Mouse (Mus musculus) ovary, postnatal 14 days (tissue): ENCODE results near the gene Dmap1.

Experiments
- DNase-seq: peaks from one replicate; pipeline ENCODE4 v3.0.0; 2022; ENCODE audit warnings: low spot score

Gene Dmap1

DNA sequence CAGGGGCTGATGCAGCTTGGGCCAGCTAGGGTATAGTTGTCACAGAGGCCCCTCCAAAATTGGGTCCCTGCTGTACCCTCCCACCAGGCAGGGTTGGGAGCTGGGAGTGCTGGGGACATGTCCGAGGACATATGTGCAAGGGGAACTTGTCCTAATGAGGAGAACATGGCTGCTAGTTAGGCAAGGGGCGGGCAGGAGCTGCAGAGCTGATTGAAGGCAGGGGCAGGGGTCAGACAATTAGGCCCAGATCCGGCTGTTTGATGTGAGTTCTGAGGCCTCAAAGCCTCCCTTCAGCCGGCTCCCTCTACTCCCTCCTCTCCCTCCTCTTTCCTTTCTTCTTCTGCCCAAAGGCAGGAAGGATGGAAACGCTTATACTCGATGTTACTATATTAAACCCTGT, 25.1 kb downstream of the Dmap1 start:
- DNase-seq = no peak

DNA sequence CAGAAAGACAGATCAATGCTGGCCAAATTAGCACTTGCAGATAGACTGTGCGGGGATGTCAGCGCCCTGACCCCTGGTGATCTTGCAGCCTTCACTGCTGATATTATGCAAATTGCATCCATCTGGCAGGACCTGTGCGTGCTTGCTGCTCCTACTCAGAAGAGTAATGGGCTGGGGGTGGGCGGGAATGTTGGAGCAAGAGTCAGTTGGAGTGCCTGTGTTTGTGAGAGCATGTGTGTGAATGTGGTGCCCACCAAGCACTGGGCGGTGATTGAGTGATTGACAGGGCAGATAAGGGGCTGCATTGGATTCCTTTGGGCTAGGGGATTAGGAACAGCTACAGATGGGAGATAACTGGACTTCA, 26.6 kb downstream of the Dmap1 start:
- no peak for DNase-seq

DNA sequence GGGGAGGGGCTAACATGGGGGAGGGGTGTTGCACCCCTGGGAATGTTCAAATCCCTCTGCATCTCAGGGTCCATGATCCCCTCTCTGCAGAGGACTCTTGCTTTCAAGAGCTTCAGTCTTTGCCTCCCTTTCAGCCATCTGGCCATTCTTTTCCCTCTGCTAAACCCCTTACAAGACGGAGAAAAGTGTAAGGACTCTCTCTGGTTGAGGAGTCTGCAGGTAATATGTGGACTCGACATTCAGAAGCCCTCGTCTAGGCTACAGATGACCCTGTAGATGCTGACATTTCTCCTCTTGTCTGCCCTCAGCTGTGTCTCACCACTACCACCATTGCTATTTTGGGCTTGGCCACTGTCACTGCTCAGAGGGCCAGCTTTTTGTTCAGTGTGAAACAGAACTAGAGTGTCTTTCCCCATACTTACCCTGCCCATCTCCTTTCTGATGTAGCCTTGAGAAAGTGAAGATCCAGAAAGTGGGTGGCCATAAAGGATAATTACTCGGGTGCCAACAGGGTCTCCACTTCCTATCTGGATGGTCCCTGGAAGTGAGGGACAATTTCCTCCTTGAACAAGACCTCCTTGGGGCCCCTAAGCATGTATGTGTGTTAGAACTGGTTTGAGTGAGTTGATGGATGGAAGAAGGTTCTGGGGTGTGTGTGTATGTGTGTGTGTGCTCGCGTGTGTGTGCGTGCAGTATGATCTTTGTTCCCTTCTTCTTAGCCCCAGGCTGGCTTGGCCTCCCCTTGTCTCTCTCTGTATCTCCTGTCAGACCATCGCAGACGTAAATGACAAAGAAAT, 27.2 kb downstream of the Dmap1 start:
- DNase-seq = no peak

DNA sequence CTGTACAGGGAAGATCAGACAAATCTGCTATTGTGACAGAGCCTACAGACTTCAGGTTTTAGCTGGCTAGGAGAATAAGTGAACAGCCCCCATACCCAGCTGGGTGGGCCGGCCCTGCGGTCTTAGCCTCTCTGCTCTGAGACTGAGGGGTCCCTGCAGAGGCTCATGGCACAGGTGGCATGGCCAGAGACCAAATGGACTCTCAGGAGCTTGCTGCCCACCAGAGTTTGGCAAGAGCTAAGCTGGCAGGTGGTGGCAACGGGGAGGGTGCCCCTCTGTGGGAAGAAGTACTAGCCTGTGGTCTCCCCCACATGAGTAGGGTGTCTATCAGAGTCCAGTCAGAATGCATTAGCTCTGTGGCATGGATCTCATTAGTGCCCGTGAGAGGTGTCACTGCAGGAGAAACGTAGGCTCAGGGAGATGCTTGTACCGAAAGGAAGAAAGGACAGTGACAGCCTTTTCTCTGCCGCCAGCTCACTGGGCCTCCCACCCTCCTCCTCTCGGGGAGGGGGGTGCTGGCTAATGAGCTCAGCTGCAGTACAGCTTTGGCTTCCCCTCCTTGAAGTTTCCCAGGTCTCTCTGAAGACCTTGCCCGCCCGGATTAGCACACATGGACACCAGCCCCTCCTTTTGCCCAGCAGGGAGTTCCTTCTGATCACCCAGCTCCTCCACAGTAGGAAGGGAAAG, 27.9 kb downstream of the Dmap1 start:
- DNase-seq = no peak

DNA sequence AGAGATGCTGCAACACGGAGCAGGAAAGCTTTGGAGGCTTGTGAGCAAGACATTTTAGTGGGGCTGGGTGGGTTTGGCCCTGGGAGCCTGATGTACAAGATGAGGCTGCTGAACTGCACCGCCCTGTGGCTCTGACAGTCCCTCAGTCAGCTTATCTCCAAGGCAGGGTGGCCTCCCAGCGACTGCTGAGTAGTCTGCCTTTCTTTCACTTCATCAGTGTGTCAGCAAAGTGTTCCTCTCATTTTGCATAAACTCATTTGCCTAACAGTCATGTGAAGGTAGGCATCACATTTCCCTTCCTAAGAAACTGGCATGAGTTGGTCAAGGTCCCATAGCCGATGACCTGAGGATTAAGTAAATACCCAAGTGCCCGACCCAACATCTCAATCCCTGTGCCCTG, 29.3 kb downstream of the Dmap1 start:
- DNase-seq = no peak

DNA sequence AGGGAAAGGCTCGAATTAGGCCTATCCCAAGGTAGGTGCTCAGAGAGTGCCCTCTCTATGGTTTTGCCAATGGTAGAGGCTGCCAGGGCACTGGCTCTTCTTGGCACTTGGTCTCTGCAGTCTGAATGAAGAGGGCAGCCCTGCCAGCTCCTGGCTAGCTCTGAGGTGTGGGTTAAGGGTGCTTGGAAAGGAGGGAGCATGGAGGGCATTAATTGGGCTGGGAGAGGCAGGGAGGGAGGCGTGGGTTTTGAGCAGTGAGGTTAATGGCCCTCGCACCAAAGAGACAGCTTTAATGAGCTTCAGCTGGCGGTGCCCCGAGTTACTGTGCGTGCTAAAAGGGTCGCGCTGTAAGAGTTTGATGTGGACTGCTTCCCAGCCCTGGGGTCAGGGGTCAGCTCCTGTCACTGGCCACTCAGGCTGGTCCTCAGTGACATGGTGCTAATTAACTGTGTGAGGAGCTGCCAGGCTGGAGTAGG, 30.4 kb downstream of the Dmap1 start:
- no peak for DNase-seq

DNA sequence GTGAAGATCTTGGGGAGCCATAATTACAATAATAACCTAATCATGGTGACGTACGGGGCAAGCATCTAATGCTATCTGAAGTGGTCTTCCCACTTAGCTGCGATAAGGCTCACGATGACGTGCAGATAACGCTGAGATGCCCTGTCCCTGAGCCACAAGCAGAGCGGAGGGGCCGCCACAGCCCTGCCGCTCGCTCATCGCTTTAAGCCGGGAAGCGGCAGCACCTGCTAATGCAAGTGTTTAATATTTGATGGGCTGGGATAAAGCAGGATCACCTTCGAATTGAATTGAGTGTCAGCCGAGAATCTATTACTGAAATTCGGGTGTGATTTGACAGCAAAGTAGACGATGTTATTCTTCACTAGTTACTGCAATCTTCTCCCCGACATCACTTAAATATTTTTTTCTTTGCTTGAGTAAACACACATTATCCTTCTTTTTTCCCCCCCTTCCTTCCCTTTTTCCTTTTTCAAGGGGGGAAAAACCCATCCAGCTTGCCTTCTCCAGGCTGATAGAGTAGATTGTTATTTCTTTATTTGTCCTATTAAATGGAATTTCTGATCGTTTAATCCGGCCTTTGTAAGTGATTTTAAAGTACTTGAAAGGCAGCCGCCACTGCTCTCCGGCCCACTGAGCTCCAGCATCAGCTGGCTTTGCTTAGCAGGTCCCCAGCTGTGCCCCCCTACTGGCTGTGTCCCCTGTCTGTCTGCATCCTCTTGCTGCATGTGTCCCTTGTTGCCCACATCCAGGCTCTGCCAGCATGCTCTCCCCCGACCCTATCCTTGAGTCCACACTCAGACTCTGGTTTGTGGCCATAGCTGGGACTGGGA, 34.9 kb downstream of the Dmap1 start:
- no peak for DNase-seq

DNA sequence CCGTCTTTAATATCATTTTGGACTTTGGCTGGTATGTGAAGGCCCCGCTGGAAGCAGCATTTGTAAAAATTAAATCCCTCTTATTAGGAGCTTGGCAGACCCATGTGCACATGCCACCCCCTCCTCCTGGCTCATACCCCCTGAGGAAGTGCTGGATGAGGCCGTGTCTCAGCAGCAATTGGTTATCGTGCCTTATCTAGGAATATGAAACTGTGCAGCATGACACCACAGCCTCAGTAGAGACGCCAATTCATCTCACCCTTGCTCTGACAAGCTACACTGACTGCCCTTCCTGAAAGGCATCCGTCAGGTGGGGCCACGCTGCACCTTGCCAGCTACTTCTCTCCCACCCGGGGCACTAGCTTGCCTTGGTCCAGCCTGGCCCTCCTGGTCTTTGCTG, 35.6 kb downstream of the Dmap1 start:
- DNase-seq = no peak

DNA sequence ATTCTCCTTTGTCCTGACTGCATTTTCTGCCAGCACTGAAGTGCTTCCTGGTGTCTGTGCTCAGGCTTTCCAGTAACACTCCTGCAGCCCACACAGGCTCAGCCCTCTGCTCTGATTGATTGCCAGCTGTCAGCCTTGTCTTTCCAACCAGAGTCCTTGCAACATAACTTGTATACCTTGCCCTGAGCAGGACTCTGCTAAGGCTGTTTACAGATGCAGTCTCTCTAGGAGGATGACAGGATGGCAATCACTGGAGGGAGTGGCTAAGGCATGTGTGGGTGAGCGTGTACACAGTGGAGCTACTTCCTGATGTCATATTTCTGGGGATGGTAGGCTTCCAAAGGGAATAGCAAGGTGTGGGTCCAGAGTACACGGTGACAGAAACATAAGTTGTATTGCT, 36.2 kb downstream of the Dmap1 start:
- no peak for DNase-seq

DNA sequence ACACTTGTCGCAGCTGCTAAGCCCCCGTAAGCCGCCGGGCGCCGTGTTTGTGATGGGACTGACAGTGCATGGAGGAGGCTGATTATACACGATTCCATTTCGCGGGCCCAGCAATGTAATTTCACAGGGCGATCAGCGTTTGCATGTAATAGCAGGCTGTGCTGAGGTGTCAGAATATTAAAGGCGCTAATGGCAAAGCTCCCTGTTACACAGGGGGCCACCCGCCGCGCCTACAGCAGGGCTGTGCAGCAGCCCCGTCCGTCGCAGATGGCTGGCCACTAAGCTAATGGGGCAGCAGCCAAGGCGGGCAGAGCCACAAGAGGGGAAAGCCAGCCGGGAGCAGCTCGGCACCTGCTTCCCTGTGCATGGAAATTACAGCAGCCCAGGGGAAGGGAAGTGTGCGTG, 37.0 kb downstream of the Dmap1 start:
- DNase-seq = no peak

DNA sequence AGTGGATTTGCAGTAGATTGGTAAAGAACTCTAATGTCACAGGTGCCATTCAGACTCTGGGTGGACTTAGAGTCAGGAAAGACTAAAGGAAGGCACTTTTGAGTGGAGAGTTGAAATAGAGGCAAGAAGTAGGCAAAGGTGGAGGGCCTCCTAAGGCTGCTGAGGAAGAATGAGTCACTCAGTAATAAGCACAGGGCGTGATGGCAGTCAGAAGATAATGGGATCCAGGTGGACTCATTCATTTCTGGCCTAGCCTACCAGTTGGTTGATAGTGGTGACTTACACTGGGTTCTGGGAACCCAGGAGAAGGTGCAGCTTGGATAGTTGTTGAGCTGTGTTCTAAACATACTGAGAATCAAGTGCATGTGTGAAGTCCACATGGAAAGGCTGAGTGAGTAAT, 40.3 kb downstream of the Dmap1 start:
- DNase-seq = no peak

DNA sequence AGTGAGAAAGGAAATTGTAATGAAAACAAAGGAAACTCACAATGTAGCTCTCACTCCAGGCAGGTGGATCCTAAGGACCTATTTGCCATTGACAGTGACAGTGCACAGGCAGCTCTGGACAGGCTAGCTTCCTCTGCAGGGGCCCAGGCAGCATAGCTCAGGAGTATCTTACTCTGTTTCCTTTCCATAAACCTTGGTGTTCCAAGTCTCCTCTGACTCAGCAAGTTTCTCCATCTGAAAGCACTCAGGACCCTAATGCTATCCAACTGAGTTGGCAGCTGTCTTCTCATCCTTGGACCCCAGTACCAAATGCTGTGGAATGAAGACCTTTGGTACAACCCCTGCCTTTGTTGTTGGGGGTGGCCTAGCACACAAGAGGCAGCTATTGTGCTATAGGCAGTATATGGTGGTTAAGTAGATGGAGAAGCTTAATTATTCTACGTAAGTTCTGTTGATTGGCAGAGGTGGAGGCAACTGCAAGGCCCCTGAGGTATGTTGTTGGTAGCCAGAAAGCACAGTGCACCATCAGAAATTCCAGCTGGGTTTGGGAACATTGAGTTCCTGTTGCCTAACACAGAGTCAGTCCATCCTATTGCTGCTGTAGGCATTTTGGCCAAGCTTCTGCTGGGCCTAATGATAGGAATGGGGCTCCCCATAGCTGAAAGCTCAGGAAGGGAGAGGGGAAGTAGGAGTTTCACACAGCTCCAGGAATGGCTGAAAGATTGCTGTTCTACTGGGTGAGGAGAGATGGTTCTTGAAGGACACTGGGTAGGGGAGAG, 41.0 kb downstream of the Dmap1 start:
- no peak for DNase-seq

DNA sequence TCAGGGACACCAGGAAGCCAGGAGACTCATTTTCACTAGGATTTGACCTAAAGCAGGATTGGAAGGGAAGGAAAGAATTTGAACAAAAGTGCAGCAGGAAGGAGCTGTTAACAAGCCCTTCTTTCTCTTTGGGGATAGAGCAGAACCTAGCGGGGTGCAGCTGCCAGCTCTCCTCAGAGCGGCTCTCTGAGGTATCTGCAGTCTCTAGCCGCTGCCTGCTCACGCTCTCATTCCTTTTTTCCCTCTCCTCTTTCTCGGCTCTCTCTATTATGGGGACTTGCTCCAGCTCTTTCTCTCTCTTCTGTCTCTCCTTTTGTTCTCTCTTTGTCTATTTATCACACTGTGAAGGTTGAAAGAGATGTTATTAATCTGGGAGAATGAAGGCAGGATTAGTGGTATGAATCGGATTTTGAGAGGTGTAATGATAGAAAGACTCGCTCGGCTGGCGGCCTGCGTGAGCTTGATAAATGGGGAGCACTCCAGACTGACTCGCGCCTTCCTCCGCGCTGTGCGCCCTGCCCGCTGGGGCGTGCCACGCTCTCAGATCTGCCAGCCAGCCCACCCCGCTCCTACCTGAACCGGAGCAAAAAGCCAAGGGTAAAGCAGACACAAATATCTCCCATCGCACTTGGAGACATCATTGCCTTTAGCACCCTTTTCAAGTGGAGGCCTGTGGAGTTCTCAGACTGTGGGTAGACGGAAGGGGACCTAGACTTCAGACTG, 45.0 kb downstream of the Dmap1 start:
- no peak for DNase-seq

DNA sequence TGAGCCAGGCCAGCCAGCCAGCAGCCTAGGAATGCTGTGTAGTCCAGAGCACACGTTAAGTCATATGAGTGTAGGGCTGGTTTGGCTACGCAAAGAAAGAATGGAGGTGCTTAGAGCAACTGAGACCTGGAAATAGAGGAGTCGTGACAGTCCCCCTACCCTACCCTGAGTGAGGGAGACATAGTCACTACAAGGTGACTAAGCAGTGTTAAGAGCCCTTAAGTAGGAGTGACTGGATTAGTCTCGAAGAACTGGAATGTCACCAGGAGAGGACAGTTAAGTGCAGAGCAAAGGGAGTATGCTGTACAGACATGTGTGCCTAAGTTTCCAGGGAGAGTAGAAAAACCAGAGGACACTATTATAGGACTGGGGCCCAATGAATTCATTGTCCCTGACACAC, 45.9 kb downstream of the Dmap1 start:
- no peak for DNase-seq

DNA sequence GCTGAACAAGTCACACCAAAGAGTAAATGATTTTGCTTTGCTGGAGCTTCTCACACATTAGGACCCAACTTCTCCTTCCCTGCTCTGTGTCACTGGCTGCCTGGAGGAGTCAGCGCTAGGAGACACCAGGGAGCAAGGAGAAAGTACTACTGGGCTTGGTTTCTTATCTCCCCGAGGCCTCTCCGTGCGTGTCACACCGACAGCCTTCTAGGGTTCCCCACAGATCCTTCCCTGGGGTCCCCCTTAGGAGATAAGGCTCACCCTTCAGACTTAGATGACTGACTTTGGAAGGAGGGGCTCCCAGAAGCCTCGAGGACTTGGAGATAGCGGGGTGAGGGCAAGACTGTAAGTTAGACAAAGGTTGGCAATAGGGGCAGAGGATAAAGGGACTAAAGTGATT, 47.4 kb downstream of the Dmap1 start:
- no peak for DNase-seq

DNA sequence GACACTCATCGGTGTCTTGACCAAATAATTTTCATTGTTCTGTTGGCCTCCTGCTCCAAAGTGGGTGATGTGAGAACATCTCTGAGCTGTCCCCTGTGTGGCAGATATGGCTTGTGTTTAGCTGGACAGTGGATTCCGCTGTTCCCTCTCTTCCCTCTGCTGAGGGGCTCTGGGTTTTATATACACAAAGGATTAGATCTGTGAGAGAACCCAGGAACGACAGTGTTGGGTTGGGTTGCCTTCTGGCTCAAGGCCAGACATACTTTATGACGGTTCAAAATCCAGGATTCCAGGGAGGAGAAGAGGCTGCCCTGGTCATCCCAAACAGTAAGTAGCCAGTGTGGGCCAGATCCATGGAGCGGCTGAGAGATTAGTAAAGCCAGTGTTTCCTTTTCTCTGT, 48.5 kb downstream of the Dmap1 start:
- DNase-seq = no peak

DNA sequence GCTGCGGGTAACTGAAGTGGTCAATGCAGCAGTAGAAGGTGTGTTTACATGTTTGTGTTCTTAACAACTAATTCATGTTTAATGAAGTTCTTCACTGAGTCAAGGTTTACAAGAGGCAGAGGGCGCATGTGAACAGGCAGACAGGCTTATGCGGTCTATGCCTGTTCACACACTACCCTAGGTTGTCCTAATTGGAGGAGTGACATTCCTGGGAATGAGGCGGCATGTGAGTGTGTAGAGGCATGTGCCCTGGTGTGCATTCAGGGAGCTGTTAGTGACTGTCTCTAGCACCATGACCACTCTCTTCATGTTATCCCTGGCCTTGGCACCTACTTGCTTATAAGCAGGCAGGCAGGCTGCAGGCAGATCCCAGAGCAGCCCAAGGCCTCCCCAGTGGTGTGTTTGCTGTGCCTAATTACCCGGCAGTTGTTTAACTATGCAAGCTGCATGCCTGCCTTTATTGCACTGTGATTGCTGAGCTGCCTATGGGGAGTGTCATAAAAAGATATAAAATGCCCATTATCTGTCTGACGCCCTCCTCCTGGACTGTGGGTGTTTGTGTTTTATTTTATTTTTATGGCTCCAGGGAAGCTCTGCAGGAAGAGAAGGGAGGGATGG, 51.9 kb downstream of the Dmap1 start:
- DNase-seq = no peak

DNA sequence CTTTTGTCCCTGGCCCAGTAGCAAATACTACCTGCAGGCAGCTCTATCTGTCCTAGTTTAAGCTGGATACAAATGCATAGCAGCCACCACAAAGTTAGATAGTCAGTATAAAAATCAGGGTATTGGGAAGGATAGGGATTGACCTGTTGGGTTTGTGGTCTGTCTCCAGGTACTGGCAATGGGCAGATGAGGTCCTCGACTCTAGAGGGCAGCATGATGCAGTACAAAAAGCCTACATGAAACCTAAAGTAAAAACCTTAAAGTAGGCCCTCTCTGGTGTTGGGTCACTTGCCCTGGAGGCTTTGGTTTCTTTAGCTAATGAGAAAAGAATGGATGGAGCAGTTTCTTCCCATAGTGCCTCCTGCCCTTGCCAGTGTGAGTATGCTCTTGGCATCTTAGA, 53.6 kb downstream of the Dmap1 start:
- DNase-seq = no peak
